Mouse (Mus musculus) ES-E14 (cell line): ENCODE measurements around the gene E130114P18Rik.

Source experiments
- CHD2 ChIP-seq: IDR thresholded peaks from 2 replicates; pipeline ENCODE4 v1.6.1; 2014; ENCODE audit warnings: mild to moderate bottlenecking, low read depth, low read length, inconsistent platforms
- MAFK ChIP-seq: IDR thresholded peaks from 2 replicates; pipeline ENCODE4 v1.6.1; 2014; ENCODE audit warnings: mild to moderate bottlenecking, low read depth, low read length, inconsistent platforms; ENCODE audit not compliant: insufficient read depth
- ZC3H11A ChIP-seq: IDR thresholded peaks from 2 replicates; pipeline ENCODE4 v1.6.1; 2012; ENCODE audit warnings: low read depth, mild to moderate bottlenecking, inconsistent platforms, low read length, borderline replicate concordance

- TF ChIP-seq MAFK: no peak
- TF ChIP-seq ZC3H11A: no peak
- no peak for TF ChIP-seq CHD2
Measured at GRCm38 (mm10) chr4:97607169-97607568, 170.7 kb downstream of the E130114P18Rik start.
